Mouse (Mus musculus) testis, postnatal 14 days (tissue): ENCODE results near the gene Armh3.
A peak's percentile ranks its signal among the peaks of the same experiment; 100 is the strongest.

ENCODE experiments used
- DNase-seq: peaks from one replicate; pipeline ENCODE4 v3.0.0; 2021; ENCODE audit warnings: low spot score

Armh3 gene

GRCm38 (mm10) chr19:45788337-45788736 lies 210.0 kb downstream of the Armh3 start:
- no peak for DNase-seq

GRCm38 (mm10) chr19:45787450-45787849 lies 210.8 kb downstream of the Armh3 start:
- no peak for DNase-seq

GRCm38 (mm10) chr19:45785470-45785869 lies 212.8 kb downstream of the Armh3 start:
- DNase-seq: no peak

- DNase-seq: no peak
Observed at GRCm38 (mm10) chr19:45783933-45784576, 214.2 kb downstream of the Armh3 start.

GRCm38 (mm10) chr19:45783181-45783932 lies 214.9 kb downstream of the Armh3 start, which contains the start of gene Mgea5:
Gene Mgea5, minus strand, starts transcription at chr19:45783837.
- DNase-seq: peak; percentile 99

- DNase-seq: peak; percentile 81
Observed at GRCm38 (mm10) chr19:45782315-45783001, 215.8 kb downstream of the Armh3 start.

GRCm38 (mm10) chr19:45781676-45782075 lies 216.6 kb downstream of the Armh3 start:
- DNase-seq: no peak

- DNase-seq: no peak
Observed at GRCm38 (mm10) chr19:45780350-45780915, 217.9 kb downstream of the Armh3 start.

- DNase-seq: no peak
Observed at GRCm38 (mm10) chr19:45775486-45775885, 222.8 kb downstream of the Armh3 start.

GRCm38 (mm10) chr19:45771501-45771900 lies 226.8 kb downstream of the Armh3 start:
- DNase-seq: no peak
